Mouse (Mus musculus): ENCODE data around the gene Commd3. TPM values are rescaled to one million over a fixed set of nuclear protein-coding genes. Genes with fewer than 3 reads are reported as not detected.

The Commd3 gene
- polyA plus RNA-seq (2017; shearing (Covaris generic)): 100 to 1,000 TPM; 169 to 182 TPM

DNA sequence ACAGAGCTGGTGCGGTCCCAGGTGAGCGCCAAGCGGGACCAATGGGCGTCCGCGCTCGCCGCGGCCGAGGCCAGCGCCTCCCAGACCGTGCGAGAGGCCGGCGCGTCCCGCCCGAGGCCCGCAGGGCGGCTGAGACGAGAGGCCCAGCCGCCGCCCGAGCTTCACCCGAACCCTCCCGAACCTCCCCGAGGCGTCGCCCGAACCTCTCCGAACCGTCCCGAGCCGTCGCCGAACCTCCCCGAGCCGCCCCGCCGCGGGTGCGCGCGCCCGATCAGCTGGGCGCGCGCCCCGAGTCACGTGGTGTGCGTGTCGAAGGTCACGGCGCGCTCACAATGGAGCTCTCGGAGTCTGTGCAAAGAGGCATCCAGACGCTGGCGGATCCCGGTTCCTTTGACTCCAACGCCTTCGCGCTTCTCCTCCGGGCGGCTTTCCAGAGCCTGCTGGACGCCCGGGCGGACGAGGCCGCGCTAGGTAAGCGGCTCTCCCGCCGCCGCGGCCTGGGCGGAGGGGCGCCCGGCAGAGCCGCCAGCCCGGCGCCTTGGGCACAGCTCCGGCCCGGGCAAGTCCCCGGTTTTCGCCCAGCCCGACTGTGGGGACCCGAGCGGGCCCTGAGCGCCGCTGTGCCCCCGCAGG, at the start of gene Commd3:
Gene Commd3 (plus strand): TSS at position 252 of the 633 bp plus-strand sequence.

GRCm38 (mm10) chr2:18676936-18677491, 4.8 kb downstream of the Commd3 start, which contains the start of gene Bmi1:
Bmi1 (plus strand) TSS chr2:18677018.

DNA sequence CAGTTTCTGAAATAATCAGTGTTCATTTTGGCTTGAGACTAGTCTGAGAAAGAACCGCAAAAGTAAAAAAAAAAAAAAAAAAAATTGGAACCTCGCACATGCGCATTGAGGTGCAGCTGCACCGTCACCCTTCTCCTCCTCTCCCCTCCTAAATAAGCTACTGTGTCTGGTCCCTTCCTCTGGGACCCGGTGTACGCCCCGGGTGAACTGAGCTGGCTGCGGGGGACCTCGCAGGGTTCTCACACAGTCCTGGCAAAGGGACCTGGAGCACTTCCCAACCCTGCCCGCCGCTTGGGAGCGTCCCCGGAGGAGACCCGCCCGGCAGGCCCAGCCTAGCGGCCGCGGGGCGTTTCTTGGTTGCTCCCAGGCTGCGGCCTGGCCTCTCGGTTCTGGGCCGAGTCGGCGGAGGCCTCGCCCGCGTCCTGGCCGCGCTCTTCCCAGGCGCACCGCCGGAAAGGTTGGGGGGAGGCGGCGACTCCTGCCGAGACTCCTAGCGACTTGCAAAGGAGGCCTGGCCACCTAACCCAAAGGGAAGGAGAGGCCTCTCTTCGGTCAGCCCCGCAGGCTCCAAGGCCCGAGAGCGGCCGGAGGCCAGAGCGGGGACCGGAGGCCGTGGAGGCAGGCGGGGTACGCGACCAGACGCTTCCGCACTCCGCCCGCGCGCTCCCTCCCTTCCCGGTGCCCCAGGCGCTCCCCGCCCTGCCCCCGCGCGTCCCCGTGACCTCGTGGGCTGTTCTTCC, 21.9 kb downstream of the Commd3 start, which contains the start of gene Spag6:
Gene Spag6 (plus strand): TSS at position 162 of the 740 bp plus-strand sequence.

Other genes starting within 250 kb of the Commd3 start
- 10 to 100 TPM; 45.0 to 59.8 TPM for gene Bmi1, start 4.6 kb downstream of the Commd3 start, polyA plus RNA-seq (2017; shearing (Covaris generic))
- under 1 TPM; 0.12 to 0.47 TPM for gene Spag6, start 21.6 kb downstream of the Commd3 start, polyA plus RNA-seq (2017; shearing (Covaris generic))

Measured in inflammation-experienced regulatory T-cells (primary cell).